Mouse (Mus musculus) liver, adult 2 months (tissue): ENCODE measurements at regions not wholly inside any gene's neighbourhood (a gene's known extent, or its start where the extent isn't known, plus 50 kb on each side); places are given as distances from the start of the nearest gene placed in this dataset.

Experiments used
- DNase-seq: peaks from one replicate; pipeline ENCODE4 v3.0.0-alpha.2; 2011; ENCODE audit warnings: low read depth, low spot score; ENCODE audit errors: extremely low read depth
- H3K27ac ChIP-seq: fragments of 200-500 bp; replicated peaks from 2 replicates; pipeline ENCODE4 v1.5.1; 2012; ENCODE audit warnings: low read depth, mild to moderate bottlenecking, control low read depth, inconsistent platforms, low read length; ENCODE audit not compliant: insufficient read depth
- H3K27me3 ChIP-seq: fragments of 200-500 bp; 2 replicates; pipeline ENCODE4 v1.6.1; 2012; ENCODE audit warnings: mild to moderate bottlenecking, moderate library complexity, low read length, inconsistent platforms; ENCODE audit not compliant: control insufficient read depth, insufficient read depth
- H3K36me3 ChIP-seq: fragments of 200-500 bp; 2 replicates; pipeline ENCODE4 v1.6.1; 2012; ENCODE audit warnings: low read length, inconsistent platforms; ENCODE audit not compliant: control insufficient read depth, insufficient read depth
- H3K4me1 ChIP-seq: fragments of 200-500 bp; 2 replicates; pipeline ENCODE4 v1.6.1; 2011; ENCODE audit warnings: low read length; ENCODE audit not compliant: control insufficient read depth, insufficient read depth
- H3K4me3 ChIP-seq: fragments of 200-500 bp; 2 replicates; pipeline ENCODE4 v1.5.1; 2011; ENCODE audit warnings: low read depth, mild to moderate bottlenecking, control low read depth, low read length, moderate library complexity; ENCODE audit not compliant: insufficient read depth
- H3K79me2 ChIP-seq: fragments of 200-500 bp; 2 replicates; pipeline ENCODE4 v1.6.1; 2012; ENCODE audit warnings: inconsistent platforms, mild to moderate bottlenecking, low read length, moderate library complexity; ENCODE audit not compliant: control insufficient read depth, insufficient read depth
- H3K9ac ChIP-seq: fragments of 200-500 bp; 2 replicates; pipeline ENCODE4 v1.6.1; 2012; ENCODE audit warnings: low read depth, mild to moderate bottlenecking, control low read depth, inconsistent platforms, low read length
- CTCF ChIP-seq: fragments of 200-500 bp; IDR thresholded peaks from 2 replicates; pipeline ENCODE4 v1.5.1; 2011; ENCODE audit warnings: low read depth, low read length, control low read depth
- POLR2A ChIP-seq: fragments of 200-500 bp; IDR thresholded peaks from 2 replicates; pipeline ENCODE4 v1.6.1; 2011; ENCODE audit warnings: low read length, control low read depth; ENCODE audit not compliant: insufficient read depth; ENCODE audit errors: extremely low read depth
- WGBS: fragments of 180-500 bp; shearing (Covaris S2); methylation state at CpG from one replicate; pipeline ENCODE4 v1.1.7; 2018; 5-methylcytosine and 5-hydroxymethylcytosine counted together

- WGBS: 96% methylated on average over 13 of the region's 13 CpGs
- Histone ChIP-seq H3K4me3 (no peak overlapping the region), H3K79me2 (no peaks in the 10 kb centered on the region), H3K27me3 (no peaks in the 10 kb centered on the region), H3K9ac (no peak overlapping the region), H3K4me1 (no peaks in the 10 kb centered on the region), H3K36me3 (no peaks in the 10 kb centered on the region), H3K27ac (no peak overlapping the region)
- TF ChIP-seq CTCF (no peak), POLR2A (no peak)
- no peak for DNase-seq
Observed at GRCm38 (mm10) chr3:54632731-54633130, 59.9 kb upstream of the Supt20 start.

- no peaks in the 10 kb centered on the region for H3K36me3 ChIP-seq
- no peak overlapping the region for H3K9ac ChIP-seq
- no peak overlapping the region for H3K27ac ChIP-seq
- H3K4me1 ChIP-seq: no peaks in the 10 kb centered on the region
- no peak for DNase-seq
- H3K79me2 ChIP-seq: no peaks in the 10 kb centered on the region
- H3K4me3 ChIP-seq: no peak overlapping the region
- no peaks in the 10 kb centered on the region for H3K27me3 ChIP-seq
- 89% methylated on average over 23 of the region's 23 CpGs for WGBS
- no peak for TF ChIP-seq CTCF
- TF ChIP-seq POLR2A: no peak
Observed at GRCm38 (mm10) chr3:54633446-54633845, 59.2 kb upstream of the Supt20 start.

GRCm38 (mm10) chr3:54634456-54634855, 58.2 kb upstream of the Supt20 start:
- Histone ChIP-seq H3K4me1 (no peaks in the 10 kb centered on the region), H3K27me3 (no peaks in the 10 kb centered on the region), H3K79me2 (no peaks in the 10 kb centered on the region), H3K4me3 (no peak overlapping the region), H3K36me3 (no peaks in the 10 kb centered on the region), H3K9ac (no peak overlapping the region), H3K27ac (no peak overlapping the region)
- no peak for DNase-seq
- no peak for TF ChIP-seq CTCF
- no peak for TF ChIP-seq POLR2A
- 94% methylated on average over 10 of the region's 10 CpGs for WGBS
